Mouse (Mus musculus) neural tube, embryonic 10.5 days (tissue): ENCODE measurements around the gene Grk5.
A peak's percentile ranks its signal among the peaks of the same experiment; 100 is the strongest.

Source experiments
- DNase-seq: peaks from one replicate; pipeline ENCODE4 v3.0.0-alpha.2; 2017; ENCODE audit warnings: low spot score; ENCODE audit errors: extremely low spot score

The Grk5 gene

DNA sequence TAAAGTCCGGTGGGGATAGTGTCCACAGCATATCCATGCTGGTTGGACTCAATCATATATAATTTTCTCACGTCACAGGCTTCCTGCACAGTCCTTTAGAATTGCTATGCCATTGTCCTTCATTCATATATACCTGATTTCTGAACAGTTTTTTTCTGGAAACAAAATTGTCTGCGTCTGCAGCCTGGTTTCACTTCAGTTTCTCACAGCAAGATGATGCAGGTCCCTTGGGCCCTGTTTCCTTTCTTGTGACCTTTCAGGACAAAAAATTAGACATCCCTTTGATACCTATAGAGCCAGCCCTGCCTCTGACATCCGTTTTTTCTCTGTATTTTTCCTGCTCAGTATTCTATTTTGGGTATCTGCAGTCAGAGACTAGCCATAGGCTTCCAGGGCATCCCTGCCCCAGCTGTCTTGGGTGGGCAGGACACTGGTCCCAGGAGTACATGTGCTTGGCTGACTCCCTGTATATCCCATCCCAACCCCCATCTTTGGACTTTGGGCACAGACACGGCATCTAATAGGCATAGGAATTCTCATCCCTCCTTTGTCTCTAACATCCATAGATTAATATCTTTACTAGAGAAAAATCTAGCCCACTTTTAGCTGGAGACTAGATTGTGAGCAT, 167.3 kb downstream of the Grk5 start:
- DNase-seq, result no peak

DNA sequence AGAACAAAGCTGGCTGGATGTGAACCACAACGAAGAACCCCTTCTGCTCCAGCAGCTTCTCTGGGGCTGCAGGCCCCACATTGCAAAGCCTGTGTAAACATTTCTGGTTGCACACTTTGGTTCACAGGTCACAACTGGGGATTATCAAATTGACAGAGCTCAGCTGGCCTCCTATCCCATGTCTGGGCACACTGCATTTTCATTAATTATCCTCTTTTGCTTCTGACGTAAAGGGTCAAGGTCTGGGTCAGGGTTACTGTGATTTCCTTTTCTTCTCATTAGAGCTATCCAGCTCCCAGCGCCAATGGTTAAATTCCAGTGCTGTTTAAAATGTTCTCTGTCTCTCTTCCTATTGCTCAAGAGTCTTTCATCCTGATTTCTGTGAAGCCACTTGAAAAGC, 168.0 kb downstream of the Grk5 start:
- peak; percentile 22 for DNase-seq

DNA sequence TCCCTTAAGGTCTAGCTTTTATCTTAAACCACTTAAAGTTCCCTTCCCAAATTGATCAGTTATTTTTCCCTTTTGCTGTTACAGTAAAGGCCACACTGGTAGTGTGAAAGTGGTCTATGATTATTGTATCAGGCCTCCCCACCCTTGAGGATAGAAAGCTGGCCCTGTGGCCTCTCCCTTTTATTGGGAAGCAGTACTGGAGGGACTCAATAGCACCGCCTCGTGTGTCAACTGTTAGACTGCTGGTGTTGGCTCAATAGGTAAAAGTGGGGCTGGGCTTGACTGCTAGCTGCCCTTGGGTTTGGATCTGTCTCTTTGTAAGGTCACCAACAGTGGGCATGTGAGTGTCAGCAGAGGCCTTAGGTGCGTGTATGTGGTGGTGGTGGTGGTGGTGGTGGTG, 174.8 kb downstream of the Grk5 start:
- no peak for DNase-seq

DNA sequence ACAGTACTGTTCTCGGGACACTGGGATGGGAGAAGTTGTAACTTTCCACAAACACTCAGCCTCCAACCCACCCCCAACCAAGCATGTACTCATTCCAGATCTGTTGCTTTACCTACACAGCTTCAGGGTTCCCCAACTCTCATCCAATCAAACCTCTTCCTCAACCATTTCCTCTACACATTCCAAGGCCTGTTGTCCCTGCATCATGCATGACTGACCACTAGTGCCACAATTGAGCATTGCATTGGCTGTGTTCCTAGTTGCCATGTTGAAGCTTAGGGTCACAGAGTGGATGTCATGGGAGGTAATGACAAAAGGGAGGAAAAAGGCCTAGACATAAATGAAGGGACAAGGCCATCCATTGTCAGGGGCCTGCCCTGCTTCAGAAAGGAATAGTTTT, 175.5 kb downstream of the Grk5 start:
- no peak for DNase-seq

DNA sequence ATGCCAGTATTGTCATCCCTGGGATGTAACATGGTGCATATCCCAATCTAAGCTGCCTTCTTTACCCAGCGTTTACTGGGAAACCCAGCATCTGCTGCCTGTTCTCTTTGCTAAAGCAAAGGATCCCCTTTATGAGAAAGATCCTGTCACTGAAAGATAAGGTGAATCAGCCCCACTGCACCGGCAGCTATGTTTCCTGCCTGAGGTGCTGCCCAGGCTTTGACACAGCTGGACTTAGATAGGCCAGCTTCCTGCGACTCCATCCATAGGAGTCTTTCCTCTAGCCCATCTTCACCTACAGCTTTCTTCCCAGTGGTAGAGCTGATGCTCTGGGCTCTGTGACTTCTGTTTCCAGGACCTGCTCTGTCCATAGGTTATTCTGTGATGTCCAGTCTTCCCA, 189.1 kb downstream of the Grk5 start:
- no peak for DNase-seq

DNA sequence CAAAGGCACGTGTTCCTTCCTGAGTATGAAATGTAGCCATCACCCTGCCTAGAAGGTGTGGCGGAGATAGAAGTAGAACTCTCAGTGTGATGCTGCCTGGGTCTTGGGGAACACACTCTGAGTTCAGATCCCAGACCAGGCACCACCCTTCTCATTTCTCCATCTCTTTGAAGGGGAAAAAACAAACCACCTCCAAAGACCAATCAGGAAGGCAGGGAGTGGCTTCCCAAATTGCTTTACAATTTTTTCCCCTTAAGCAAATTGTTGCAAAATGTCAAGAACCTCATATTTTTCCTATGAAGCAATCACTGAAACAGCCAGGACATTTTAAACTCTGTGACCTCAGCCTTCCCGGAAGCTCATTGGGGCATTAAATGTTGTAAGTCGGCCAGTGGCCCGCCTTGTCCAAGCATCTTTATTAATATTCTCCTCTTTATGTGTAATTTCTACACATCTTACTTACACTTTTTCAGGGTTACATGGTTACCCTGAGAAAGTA, 190.8 kb downstream of the Grk5 start:
- no peak for DNase-seq

DNA sequence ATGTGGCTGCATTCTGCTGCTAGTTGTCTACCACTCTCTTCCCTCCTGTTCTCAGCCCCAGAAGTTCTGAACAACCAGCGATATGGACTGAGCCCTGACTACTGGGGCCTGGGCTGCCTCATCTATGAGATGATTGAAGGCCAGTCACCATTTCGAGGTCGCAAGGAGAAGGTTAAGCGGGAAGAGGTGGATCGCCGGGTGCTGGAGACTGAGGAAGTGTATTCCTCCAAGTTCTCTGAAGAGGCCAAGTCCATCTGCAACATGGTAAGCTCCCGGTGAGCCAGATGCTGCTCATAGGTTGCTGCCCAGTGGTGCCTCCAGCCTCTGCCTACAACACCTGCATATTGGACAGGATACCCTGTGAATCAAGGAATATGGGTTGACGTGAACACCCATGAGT, 193.5 kb downstream of the Grk5 start:
- DNase-seq, result no peak

DNA sequence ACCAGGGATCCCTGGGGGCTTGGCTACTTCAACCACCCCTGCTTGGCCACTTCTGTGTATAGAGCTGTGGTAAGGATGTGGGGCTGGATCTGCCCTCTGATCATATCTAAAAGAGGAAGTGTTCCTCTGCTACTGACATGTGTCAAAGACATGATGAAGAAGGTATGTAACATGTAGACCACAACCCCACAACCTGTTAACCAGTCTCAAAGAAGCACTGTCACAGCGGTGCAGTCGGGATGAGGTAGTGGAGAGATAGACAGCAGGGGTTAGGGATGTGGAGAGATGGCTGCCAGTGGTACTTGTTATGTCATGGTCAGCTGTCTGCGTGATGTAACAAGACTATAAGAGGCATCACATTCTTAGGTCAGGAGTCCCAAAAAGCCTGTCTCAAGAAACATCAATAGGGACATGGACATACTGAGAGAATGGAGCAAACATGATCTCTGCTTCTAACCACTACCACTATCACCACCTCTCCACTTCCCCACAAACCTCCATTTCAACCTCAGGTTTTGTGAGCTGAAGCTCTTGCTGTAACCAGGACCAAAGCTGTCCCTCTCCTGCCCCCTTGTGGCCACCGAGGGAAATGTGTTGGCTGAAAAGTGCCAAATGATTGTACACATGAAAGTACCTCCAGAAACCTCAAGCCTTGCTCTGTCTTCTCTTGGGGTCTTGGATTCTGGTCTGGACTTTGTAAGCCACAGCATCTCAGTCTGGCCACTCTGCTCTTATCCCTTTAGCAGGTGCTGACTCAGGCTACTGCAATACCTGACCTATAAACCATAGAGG, 194.8 kb downstream of the Grk5 start:
- DNase-seq, result peak; percentile 89

DNA sequence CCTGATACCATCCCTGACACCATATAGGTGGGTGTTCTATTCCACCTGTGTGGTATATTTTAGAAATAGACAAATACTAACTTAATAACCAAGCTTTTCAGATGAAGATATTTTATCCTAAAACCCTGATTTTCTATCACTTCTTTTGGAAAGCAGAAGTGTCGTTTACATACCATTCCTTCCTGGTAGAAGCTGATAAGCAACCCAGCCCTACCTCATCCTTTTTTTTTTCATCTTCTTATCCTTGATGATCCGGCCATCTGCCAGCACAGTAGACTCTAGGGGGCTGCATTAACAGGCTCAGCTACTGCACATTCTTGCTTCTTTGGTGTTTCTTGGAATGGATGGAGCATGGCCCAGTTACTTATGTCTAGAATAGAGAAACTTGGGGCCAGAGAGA, 195.7 kb downstream of the Grk5 start:
- DNase-seq, result no peak

DNA sequence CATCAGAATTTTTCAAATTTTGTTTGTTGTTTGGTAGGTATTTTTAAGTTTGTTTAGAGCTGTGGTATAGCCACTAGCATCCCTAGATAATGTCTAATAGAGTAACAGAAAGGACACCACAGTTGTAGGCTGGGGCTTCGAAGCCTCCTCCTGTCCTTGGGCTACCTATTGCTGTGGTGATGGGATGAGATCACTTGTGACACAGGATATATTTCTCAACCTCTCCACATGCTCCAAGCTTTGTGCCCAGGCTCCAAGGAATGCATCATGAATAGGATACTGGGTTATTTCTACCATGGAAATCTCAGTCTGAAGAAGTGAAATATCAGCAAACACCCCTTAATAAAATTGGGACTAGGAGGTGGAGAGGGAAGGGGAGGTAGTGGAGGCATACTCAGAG, 198.2 kb downstream of the Grk5 start:
- no peak for DNase-seq

DNA sequence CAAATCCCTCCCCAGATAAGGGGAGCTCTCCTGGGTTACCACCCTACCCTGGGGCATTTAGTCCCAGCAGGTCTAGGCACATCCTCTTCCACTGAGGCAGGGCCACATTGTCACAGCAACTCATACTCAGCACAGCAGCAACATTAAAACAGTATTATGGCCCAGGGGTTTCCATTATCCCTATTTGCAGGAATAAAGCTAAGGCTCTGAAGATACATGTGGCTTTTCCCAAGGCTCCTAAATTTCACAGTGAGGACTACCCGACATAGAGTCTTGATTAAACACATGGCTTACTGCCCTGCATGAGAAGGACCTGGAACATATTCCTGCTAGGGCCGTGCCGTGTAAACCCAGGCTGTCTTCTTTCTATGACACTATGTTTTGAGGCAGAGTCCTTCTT, 199.5 kb downstream of the Grk5 start:
- DNase-seq, result no peak

DNA sequence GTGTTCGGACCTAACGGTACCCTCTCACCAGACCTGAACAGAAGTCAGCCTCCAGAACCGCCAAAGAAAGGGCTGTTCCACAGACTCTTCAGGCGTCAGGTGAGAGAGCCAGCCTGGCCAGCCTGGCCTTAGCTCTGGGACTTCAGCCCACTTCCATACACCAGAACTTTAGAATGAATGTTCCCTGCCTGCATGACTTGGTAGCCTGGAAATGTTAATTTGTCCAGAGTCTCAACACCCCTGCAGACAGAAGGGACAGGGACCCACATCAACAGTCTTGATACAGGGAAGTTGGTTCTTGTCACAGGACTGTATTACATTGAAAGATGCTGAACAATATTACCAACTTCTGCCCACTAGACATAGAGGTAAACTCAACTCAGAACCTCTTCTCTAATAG, 201.0 kb downstream of the Grk5 start:
- DNase-seq, result no peak

DNA sequence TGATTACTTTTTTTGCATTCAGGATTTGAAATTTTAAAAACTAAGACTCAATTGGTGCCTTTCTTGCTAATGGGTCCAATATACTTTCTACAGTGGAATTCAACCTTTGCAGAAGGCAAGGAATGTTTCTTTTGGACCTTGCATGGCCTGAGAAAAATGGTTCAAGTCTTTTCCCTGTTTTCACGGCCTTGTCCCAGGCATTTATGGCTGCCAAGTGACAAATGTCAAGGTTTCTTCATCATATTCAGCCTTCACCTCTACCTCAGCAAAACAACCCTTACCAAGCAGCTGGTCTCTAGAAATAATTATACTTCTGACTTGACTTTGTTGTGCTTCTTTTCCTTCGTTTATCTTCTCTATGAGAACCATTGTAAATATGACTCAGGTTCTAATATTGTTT, 207.2 kb downstream of the Grk5 start:
- no peak for DNase-seq

DNA sequence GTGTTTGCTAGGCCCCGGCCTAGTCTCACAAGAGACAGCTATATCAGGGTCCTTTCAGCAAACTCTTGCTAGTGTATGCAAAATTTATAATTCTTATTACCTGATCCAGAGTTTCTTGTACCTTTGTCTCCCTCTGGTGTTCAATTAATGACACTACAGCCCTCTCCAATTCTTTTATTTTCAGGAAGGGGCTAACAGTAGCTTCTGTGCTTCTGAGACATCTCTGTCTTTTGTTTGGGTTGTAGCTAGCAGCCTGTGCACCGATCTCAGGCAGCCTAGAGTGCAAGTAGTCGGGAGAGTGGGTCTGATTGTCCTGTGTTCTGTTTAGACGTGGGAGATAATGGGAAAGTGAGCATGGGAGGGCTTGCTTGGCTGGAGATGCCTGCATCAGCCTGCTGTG, 208.2 kb downstream of the Grk5 start:
- DNase-seq, result no peak

DNA sequence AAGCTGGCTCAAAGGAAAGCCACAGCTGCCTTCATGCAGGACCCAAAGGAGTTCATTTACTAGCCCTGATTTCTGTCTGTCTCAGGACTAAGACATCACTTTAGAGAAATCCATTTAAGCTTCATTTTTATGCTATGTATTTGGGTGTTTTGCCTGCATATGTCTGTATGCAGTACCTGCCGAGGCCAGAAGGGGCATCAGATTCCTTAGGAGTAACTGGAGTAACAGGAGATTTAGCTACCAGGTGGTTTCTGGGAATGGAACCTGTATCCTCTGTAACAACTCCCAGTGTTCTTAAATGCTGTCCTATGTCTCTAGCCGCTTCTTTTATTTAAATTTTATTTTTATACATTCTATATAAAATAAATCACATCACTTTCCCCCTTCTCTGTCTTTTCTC, 220.6 kb downstream of the Grk5 start:
- DNase-seq, result no peak

DNA sequence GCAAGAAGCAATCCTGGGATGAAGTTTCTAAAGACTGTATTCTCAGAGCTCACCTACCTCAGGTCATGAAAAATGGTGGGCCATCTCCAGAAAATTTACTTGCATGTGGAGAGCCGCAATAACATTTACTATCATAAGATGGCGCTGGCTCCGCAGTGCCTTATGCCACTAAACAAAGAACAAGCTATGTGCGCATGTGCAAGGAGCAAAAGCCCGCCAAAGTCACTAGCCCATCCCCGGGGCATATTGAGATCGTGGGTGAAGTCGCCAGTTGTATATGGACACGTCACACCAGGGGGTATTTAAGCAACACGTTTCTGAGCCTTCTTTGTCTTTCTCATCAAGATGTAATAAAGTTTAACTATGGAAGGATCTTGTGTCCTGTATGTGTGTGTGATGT, 241.5 kb downstream of the Grk5 start:
- no peak for DNase-seq

DNA sequence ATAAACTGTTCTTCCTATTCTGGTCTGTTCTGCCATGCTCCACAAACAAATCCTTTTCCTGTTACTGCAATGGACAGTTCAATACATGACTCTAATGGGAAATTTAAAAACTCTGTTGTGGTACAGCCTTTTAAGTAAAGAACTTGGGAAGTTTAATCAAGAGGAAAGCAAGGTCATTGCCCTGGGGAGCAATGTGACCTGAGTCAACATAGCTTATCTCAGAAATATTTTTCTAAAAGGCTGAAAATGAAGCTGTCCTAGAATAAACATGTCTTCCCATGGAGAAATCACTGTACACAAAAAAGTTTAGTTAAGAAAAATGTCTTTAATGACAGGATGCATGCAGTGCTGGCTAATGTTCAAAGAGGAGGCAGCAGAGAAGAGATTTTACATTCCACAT, 249.1 kb downstream of the Grk5 start:
- DNase-seq, result no peak

DNA sequence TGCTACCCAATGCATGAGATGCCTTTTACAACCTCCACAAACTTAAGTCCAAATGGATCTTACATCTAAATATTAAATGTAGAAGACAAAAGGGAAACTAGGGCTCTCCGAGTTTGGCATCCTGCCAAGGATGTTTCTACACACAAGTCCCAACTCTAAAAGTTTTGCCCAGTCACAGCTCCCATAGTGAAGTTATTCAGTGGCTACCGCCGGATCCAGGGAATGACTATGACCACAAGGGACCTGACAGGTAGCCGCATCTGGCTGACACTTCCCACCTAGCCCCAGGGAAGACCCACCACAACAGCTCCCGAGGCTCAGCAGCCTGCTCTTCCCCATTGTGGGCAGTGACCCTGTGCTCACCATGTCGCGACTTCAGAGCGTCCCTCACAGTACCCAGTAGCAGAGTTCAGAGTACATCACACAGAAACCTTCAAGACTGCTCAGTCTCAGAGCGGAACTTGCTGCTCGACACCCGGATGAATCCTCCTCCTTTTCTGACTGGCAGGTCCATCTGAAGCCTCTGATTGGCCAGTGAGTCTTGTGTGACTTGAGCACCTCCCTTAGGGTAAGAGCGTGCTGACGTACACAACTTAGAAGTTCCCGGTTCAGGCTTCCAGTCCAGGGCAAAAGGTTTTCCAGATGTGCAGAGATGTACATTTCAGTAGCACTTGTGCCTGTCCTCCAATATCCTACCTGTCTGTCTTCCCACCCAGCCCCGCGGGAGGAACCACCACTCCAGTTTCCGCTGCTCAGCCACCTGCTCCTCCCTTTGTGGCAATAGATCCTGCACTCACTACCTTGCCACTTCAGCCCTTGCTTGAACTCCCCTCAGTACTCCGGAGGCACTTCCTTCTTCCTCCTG, 251.0 kb downstream of the Grk5 start, which contains the start of gene Zfp950:
Gene Zfp950 (minus strand): TSS at position 499 of the 865 bp plus-strand sequence.
- DNase-seq, result peak; percentile 72

DNA sequence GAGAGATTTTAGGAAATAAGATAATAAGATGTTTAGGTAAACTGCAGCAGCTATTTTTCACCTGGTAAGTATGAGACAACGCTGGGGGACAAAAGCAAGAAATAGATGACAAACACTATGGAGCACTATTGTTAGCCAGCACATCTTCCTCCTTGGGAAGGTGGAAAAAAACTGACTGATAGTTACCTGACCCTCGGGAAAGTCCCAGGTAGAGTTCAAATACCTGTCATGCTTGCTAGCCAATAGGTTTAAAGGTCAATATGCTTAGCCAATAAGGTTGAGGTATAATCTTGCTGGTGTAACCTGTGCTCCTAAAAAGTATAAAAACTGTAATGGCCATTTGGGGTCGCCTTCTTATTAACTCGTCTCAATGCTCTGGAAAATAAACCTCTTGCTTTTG, 251.8 kb downstream of the Grk5 start:
- no peak for DNase-seq
